Mouse (Mus musculus) layer of hippocampus, adult 8-10 months (tissue): ENCODE measurements around the gene Padi1. TPM values are rescaled to one million over a fixed set of nuclear protein-coding genes. Genes with fewer than 3 reads are reported as not detected.
A peak's percentile ranks its signal among the peaks of the same experiment; 100 is the strongest.

Experiments used
- DNase-seq, 2 experiments: peaks; one replicate each; pipeline ENCODE4 v3.0.0; 2022; ENCODE audit warnings: low spot score in 2 of 2
- total RNA-seq, 4 experiments: library from RNA; stranded (reverse); gene quantifications; 2 replicates each; pipeline ENCODE4 v1.2.4; 2022

The Padi1 gene
- total RNA-seq, 4 experiments from 2014 or later, result 0.08 to 0.16 TPM; not detected in 2

DNA sequence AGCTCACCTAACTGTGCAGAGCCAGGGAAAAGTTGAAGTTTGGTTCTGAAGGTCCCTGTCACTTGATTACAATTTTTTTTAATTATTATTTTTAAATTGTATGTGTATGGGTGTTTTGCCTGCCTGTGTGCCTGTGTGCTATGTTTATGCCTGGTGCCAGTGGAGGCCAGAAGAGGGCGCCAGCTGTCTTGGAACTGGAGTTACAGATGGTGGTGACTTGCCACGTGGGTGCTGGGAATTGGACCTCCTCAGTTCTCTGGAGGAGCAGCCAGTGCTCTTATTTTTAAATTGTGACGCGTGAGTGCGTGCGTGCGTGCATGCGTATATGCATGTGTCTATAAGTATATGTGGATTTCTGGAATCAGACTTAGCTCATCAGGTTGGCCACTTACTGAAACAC lies 28.2 kb downstream of the Padi1 start:
- DNase-seq, result no peak

DNA sequence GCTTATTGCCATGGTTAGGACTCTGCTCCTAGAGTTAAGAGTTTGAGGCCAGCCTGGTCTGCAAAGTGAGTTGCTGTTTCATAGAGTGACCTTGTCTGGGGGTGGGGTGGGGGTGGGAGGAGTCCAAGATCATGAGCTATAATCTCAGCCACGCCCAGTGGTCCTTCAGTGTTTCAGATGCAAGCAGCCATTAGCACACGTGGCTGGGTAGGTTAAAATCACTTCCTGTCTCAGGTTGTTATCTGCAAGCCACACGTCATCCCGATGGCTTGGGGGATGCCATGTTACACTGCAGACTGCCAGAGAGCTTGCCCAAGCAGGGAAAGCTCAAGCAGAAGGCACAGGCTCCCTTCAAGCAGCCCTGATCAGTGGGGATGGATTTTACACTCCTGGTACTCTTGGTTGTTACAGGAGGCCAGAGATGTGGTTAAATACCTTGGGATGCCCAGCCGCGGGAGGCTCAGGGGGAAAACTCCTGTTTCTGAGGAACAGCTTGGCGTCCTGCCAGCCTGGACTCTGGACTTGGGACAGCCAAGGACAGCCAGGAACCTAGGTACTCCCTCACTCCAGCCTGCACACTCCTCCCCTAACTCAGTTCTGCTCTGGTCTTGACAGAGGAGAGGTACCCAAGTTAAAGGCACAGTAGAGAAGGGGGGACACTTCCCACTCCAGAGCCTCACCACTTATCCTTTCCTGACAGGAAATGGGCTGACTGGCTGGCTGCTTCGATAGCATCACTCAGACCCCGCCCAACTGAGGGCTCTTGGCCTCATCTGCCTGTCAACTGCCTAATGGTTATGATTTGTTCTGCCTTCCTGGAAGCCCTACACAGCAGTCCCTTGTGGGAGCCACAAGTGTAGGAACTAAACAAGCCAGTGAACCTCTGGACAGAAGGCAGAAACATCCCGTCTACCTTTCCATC lies 29.3 kb downstream of the Padi1 start:
- no peak for DNase-seq

DNA sequence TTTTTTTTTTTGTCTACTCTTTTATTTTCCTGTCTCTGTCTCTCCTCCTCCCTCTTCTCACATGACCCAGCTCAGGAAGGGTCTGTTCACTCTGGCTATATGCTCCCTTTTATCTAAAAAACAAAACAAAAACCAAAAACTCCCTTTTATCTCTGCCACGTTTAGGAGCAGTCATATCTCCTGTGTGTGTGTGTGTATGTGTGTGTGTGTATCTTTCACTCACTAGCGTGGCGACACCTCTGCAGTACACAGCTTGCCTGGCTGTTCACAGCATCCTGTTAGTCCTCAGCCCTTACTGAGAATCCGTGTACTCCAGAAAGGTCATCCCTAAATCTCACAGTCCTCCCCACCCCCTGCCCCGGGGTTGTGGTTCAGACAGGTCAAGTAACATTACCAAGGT lies 30.1 kb downstream of the Padi1 start:
- no peak for DNase-seq

DNA sequence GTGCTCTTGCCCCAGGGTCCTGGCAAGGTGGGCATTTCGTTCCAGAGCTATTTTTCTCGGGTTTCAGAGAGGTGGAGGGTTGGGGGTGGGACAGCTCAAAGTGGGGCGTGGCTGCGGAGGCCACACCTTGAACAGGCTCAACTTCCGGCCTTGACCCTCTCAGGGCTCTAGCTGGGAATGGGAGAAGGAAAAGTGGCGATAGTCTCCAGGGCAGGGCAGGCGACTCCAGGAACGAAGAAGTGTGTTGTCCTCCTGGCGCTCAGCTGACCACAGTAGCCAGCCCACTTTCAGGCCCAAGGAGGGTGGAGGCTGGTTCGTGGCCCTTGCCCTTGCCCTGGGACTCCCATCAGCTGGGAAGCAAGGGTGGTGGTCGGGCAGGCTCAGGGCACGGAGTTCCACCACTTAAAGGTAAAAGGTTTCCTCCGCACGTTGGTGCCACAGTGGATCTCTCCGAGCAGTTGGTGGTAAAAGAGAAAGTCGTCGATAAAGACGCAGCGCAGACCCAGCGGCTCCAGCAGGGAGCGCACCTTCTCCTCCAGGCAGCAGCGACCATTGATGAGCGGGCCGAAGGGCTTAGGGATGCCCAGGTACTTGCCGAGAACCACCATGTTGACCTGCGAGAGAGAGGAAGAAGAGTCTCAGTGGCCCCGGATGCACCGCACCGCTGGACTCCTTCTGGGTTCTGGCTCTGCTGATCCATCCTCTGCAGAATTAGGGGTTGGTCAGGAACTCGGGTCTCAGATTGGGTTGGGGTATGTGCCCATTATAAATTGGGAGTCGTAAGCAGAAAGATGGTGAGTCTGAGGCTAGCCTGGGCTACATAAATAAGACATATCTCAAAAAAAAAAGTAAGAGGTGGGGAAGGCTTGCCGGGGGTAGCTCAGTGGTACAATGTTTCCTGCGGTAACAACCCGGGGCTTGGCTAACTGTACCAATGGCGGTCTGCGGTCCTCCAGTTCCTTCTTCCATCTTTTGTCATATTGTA lies 31.0 kb downstream of the Padi1 start:
- DNase-seq, result no peak

DNA sequence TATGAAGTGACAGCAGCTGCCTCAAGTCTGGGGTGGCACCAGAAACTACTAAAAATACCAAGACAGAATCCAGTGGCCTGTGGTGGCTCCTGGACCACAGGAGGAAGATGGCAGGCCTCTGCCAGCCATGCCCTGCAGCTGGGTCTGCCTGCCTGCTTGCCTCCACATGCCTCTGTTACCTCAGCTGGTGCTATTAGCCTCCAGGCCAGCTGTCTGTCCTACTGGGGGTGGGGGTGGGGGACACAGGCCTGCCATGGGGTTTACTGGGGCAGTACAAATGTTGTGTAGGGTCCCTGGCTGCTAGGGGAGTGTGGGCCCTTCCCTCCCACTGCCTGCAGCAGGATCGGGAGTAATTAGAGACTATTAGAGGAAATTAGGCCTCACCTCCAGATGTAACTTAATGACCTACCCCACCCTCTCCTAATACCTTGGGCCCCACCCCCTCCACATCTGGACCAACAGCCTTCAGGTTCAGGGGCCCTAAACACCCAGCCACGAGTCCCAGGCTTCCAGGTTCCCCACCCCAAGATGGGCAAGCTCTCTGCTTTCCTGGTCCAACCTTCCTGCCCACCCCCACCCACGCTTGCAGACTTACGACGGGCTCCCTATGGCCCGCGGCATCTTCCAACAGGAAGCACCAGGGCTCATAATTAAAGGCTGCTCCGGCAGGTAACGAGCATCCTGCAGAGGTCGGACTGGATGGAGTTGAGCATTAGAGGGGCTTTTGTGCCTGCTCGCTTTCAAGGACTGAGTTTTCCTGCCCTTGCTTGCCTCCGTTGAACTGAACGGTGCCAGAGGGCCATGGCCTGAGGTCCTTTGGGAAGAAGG lies 32.0 kb downstream of the Padi1 start:
- DNase-seq, result no peak

DNA sequence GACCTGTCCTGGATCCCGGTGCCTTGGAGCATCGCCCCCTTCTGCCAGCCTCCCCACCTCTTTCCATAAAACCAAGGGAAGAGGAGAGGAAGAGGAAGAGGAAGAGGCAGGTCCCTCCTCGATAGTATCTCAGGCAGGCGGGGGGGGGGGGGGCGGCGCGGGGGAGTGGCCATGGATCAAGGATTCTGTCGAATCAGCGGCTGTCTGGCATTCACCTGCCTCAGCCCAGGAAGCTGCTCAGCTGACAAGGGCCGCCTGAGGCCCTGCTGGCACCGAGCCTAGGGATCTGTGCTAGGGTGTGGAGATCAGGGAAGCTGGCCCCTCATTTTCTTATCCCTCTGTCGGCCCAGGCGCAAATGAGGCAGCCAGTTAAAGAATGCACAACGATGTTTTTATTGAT lies 33.0 kb downstream of the Padi1 start:
- DNase-seq, result no peak

DNA sequence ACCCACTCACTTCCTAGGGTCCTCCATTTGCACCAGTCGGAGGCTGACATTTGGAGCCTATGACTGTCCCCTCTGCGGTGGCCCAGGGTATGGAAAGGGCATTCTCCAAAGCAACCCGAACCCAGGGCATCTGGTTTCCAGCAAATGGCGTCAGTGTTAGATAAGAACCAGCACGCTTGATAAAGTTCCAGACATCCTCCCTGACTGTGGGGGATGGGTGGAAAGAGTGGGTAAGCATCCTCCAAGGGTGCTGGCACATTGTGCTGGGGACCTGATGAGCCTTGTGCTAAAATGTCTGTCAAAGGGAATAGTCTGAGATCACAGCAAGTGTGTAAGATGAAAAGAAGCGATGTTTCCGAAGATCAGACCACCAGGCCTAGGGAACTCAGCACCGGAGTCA lies 33.4 kb downstream of the Padi1 start:
- no peak for DNase-seq

DNA sequence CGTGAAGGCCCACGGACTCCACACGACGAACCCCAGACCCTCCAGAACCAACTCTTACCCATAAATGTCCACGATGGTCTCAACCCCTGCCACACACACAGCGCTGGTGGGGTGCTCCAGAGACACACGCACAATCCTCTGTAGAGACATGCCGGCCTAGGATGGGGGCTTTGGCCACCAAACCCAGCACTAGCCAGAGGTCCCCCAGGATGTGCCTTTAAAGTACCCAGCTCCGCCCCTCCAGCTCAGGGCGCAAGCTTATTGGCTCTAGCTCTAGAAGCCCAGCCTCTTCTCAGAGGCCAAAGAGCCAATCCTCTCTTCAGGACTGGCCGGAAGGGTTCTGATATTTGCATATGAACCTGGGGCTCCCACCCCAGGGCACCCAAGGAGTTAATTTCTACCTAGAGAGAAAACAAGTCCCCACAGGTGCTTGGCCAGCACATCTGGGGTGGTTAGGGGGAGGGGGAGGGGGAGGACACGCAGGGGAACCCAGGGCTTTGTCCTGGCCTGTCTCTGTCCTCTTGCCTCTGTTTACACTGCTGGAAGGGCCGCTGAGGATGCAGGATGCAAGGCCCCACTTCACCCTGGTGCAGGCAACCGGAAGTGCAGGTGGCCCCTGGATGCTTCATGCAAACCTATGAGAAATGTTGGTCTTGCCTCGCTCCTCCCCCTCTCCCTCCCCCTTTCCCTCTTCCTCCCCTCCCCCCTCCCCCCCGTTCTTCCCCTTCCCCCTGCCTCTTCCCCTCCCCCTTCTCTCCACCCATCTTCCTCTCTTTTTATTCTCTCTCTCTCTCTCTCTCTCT lies 34.9 kb downstream of the Padi1 start, which contains the start of gene Padi3:
Gene Padi3, minus strand, starts transcription at position 191 of the 803 bp plus-strand sequence.
- DNase-seq, result no peak

DNA sequence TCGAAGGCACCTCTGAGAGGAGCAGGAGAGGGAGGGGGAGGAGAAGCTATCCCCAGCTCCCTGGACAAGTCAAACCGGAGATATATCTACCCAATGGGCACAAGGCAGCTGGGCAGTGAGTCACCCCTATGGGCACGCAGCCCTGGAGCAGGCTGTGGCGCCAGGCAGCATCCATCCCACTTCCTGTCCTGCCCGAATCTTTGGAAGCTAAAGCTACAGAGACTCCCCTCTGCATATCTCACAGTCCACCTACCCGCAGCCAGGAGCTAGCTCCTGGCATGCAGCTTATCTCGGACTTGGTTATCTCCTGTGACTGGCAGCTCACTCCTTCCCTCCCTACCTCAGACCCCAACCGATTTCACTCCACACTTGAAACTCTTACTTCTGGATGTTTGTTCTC lies 36.5 kb downstream of the Padi1 start:
- DNase-seq, result no peak

DNA sequence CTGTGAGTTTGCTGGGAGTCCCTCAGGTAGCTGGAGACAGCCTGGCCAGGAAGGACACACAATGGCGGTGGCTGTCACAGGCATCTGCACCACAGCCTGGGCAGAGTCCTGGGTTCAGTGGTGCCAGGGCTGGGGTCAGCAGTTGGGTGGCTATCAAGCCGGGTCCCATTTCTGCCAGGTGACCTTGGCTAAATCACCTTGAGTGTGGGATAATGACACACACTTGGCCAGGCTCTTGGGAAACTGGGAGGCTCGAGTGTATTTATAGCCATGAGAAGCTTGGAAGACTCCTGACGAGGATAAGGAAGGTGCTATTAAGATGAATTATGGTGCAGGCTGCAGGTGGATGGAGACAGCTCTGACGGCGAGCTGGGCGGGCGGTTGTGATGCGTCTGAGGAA lies 41.0 kb downstream of the Padi1 start:
- no peak for DNase-seq

DNA sequence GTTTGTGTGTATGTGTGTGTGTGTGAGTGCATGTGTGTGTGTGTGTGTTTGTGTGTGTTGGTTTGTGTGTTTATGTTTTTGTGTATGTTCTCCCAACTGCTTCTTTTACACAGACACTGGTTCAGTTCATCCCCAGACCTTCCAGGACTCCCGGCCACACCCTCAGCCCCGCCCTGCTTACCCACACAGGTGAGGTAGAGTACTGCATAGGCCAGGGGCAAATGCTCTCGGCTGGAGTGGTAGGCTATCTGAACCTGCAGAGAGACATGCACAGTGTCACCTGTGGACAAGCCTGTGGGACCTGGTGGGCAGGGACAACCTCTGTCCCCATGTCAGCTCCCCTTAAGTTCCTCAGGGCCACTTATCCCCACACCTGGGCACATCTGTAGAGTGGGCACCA lies 44.2 kb downstream of the Padi1 start:
- DNase-seq, result no peak

DNA sequence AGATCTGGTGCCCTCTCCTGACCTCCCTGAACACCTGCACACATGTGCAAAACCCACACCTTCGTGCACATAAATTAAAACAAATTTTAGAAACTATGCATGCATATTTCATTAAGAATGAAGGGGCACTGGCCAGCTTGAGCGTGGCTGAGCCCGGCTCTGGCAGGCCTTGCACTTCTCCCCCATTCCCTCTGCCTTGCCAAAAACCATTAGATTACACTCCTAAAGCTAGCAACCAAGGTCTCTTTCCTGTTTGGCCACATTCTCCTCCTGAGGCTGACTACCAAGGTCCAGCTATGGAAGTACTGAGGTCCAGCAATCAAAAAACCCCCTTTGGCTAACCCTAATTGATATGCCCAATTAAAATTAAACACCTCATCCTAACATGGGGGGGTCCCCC lies 48.8 kb downstream of the Padi1 start:
- no peak for DNase-seq

DNA sequence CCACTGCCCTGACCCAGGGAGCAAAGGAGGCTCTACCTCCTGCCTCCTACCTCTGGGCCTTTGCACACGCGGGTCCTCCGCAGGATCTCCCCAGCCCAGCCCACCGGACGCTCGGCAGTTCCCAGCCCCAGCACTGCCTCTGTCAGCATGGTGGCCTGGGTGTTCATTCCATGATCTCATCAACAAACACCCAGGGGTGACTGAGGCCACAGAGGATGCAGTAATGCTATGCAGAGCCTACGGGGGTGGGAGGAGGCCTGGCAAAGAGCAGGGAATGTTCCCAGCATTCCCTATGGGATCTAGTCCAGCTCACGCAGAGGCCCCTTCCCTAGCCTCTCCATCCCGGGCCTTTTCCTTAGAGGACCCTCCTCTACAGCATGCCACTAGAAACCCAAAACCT lies 50.9 kb downstream of the Padi1 start:
- no peak for DNase-seq

DNA sequence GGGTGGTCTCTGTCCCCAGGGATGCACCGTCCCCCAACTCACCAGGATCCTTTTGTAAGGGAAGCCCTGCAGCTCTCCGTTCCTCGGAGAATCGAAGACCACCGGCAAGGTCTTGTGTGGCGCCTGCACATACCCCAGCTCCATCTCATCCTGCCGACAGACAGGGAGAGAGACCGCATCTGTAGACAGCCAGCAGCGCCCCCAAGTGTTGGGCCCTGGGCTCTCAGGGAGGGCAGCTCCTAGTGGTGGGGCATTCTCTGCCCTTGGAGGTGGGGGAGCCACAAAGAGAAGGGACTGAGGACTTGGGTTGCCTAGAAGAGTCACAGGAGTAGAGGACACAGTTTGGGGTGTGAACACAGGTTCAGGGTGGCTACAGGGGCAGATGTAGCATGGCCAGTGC lies 51.8 kb downstream of the Padi1 start:
- DNase-seq, result no peak

DNA sequence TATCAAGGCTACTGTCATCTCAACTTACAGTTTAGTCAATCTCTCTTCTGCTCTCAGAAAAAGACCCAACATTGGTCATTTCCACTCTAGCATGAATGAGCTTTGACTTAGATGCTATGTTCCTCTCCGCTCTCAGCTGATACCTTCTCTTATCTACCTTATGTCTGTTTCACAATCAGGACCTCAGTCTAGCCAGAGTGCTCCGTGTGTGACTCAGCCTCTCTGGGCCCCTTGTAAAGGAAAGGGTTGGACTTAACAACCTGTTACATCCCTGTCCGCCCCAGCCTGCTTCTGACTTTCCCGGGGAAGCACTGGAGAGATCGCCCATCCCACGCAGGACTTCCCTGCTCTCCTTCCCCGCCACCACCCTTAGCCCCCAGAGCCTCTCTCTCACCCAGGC lies 53.0 kb downstream of the Padi1 start:
- DNase-seq, result no peak

DNA sequence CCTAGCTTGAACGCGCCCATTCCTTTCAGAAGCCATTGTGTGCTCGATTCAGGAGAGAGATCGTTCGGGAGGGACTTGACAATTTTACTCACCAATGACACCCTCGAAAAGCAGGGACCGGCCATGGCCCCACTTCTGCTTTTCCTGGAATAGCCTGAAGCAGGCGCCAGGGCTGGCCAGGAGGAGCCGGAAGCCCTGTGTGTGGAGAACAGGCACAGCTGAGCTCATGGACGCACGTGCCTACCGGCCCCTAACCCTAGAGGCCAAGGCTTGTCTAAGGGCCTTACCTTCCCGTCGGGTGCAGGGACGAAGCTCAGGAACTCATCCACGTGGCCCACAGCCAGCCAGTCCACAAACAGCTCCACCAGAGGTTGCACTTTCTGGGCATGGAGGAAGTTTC lies 54.5 kb downstream of the Padi1 start:
- DNase-seq, result no peak

DNA sequence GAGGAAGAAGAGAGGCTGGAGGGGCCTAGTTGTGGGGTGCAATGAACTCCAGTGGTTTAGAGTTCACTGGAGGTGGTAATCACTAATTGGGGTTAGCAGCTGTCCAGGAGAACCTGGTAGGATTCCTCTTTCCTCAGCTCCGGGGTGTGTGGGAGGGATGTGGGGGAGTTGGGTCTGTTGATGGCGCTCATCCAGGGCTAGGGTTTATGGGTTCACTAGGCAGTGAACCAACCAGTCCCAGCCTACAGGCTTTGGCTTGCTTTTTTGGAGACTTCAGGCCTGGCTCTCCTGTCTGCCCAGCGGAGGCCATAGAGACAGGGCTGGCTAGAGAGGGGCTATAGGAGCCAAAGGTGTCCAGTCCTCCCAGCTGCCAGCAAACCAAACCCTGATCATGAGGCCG lies 55.6 kb downstream of the Padi1 start:
- no peak for DNase-seq

DNA sequence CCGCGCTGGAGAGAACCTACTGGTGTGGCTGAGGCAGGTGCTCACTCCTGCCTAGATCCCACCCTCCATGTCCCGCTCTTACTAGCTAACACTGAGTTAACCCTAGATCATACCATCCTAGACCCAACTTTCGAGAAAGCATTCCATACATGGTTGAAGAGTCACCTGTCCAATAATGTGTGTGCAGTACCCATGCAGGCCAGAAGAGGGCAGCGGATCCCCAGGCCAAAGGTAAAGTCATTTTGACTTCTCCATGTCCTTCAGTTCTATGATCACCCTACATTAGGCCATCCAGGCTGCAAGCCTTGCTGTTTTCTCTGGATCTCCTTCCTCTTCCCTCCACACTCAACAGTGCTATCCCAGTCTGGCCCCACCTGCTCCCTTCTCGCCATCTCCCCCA lies 56.6 kb downstream of the Padi1 start:
- DNase-seq, result peak in 1 of 2 experiments; percentile 50

DNA sequence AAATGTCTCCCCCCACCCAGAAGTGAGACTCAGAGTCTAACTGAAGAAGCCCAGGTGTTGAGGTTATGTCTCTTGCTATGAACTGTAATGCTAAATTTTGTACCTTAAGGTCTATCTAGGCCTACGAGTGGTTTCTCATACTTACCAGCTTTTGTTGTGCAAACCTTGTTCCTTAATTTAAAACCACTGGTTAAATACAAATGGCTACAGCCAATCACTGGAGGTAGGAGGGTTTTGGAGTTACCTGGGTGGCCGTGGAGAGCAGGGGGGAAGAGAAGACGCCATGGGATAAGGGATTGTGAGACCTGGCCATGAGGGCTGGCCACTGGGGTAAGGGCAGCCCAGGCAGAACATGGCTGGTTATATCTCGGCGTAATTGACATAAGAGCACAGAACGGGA lies 57.3 kb downstream of the Padi1 start:
- DNase-seq, result no peak

DNA sequence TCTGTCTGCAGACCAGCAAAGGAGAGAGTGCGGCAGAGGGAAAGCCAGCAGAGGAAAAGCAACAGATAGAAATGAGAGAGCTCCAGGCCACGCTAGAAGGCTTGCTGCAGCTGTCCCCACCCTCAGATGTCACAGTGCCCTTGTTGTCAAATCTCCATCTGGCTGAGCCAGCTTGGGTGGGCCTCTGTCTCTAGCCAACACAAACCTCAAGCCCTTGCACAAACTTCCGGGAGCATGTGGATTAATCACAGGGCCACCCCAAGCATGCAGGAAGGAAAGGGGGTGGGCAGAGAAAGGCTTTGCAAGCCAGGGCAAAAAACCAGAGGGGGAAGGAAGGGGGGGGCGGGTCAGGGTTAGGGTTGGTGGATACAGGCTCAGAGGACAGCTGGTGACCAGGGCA lies 58.2 kb downstream of the Padi1 start:
- no peak for DNase-seq
